Mouse (Mus musculus) cerebellum, postnatal 25 days (tissue): Measurements from ENCODE around the gene Dmbt1.
A peak's percentile ranks its signal among the peaks of the same experiment; 100 is the strongest.
"Not testable (repeated sequence)": the region's sequence is repeated elsewhere in the genome, so short reads cannot be mapped to it uniquely, and the experiment has no call there.

Source experiments
- DNase-seq, 2 experiments: peaks; one replicate each; pipeline ENCODE4 v3.0.0; 2021; ENCODE audit warnings: mixed read lengths in 2 of 2

Gene Dmbt1

DNA sequence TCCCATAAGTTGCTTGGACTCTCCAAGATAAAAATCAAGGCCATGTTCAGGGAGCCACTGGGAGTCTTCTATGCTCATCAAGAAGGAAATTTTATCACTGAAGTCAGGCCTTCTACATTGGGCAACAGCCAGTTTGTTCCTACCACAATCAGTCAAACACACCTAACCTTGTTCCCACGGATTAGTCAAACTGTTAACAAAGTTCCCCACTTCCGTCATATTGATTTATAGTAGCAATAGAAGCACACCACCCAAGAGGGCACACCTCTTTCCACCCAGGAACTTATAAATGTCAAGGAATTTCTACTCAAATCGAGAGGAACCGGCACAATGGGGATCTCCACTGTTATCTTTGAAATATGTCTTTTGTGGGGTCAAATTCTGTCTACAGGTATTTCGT, at the start of gene Dmbt1:
TSS of gene Dmbt1 (plus strand) at position 299 of the 400 bp plus-strand sequence.
- no peak for DNase-seq

DNA sequence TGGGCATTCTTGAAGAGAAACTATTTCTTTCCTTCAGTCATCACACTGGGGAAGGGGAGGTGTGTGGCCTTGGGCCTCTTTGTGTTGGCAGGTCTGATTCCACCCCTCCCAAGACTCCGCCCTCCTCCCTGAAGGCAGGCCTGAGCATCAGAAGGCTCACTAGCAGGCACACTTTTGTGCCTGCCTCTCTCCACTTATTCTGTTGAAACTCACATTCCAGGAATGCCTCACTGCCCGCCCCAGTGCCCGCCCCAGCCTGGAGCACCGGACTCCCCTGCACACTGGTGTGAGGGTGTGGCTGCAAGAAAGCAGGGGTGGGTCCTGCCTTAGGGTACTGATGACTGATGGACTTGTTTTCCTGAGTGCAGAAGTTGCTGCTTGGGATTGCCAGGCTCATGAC, 49.5 kb upstream of the Dmbt1 start:
- no peak for DNase-seq

DNA sequence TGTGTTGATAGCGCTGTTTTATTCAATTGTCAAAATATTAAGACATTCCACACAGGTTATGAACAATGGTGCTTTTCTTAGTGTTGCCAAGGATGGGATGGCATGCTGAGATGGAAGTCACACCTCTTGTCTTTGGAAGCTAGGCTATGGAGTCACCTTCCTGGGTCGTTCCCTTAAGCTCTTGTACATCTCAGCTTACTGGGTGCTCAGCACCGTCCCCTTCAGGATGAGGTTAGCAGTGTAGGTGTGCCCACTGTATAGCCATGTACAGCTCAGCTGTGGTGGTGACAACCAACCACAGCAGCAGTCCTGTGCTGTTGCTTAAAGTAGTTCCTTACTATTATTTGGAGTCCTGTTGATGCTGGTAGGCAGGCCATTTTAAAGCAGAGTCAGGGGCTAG, 49.0 kb upstream of the Dmbt1 start:
- no peak for DNase-seq

DNA sequence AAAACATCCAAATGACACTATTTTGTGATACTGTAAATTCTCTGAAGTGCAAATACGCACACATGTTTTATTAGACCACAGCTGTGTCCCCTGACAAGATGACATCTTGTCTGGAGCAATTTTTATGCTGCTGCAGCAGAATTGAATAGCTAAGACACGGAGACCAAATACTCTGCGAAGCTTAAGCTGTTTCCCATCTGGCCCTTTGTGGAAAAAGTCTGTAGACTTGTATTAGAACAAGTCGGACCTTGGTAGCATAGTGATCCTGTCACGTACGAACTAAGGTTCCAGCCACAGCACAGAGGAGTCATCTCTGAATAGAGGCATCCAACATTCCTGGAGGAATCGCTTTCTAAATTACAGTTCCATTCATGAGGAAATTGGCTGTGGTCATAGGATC, 47.6 kb upstream of the Dmbt1 start:
- no peak for DNase-seq

DNA sequence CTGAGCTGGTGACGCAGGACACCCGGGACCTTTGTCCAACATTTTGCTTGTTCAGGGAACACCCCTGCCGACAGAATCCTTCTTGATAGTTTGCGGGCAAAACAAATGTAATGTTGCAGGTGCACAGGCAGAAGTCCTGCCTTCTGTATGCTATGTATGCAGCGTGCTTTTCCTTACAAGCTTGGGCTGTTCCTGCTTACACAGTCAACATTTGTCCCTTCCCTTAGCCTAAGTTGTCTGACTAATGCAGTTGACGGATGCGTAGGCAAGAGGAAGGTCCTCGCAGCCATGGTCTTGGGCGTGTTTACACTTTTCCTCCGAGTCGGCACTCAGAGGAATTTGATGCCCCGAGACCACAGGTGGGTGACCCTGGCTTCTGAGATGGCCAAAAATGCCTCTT, 46.7 kb upstream of the Dmbt1 start:
- no peak for DNase-seq

DNA sequence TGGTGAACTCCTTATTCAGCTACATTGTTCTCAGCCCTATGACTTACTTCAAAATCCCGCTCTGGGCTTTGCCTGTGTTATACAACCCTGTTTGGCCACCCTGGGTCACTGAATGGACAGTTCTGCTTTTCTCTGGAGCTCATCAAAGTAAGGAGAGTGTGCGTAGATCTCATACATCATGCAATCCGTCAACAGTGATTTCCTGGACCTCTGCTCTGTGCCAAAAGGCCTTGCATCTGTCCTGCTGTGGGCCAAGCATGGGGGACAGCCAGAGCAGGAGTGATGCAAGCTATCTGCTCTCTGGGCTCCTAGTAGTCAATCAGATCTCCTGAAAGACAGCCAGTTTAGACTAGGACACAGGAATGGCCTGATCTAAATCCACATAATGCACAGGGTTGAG, 46.1 kb upstream of the Dmbt1 start:
- no peak for DNase-seq

DNA sequence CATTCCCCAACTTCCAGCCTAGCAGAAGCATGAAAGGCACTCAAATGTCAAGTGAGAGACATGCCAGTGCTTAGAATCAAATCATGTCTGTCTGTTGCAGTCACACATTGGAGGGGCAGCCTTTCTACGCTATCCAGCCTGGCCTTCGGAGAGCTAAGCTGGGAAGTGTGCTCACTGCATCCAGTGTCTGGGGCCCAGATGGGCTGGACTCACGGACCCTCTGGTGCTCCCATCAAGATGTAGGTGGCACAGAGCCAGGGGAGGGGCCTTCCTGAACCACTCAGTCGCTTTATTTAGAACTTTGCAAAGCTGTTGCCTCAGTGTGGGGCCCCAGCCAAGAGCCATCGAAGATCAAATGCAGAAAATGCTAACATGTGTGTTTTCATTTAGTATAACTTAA, 43.7 kb upstream of the Dmbt1 start:
- no peak for DNase-seq

DNA sequence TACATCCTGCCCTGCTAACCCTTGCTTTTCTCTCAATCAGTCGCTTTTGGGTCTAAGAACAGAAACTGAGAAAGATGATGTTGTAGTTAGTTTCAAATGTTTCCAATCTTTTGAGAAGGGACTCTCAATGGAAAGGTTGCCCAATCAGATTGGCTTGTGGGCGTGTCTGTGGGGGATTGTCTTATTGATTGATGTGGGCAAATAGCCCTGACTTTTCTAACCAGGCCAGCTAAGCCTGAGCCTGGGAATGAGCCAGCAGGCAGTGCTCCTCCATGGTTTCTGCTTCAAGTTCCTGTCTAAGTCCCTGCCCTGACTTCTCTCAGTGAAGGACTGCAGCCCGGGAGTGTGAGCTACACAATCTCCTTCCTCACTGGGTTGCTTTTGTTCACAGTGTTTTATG, 42.5 kb upstream of the Dmbt1 start:
- no peak for DNase-seq

DNA sequence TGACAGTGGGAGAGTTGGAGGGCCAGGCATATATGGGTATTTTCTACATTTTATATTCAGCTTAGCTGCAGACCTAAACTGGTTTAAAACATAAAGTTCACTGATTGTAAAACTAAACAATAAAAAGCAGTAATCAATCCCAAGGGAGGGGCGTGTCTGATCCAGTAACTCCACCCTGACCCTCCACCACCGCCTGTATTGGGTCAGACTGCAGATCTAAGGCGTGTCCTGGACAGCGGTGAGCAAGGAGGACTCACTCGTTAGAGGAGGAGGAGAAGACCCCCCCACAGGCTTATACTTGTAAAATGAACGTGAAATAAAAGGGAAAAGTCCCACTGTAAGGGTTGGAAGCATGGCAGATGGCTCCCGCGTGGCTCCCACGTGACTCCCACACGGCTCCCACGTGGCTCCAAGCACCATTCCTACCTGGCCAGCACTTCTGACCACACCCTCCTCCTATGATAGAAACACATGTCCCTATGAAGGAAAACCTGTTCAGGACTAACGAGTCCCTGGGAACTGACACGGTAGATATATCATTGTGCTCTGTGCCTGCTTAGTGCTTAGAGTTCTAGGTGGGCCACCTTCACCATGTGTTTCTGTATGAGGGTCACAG, 40.6 kb upstream of the Dmbt1 start:
- DNase-seq = no peak

DNA sequence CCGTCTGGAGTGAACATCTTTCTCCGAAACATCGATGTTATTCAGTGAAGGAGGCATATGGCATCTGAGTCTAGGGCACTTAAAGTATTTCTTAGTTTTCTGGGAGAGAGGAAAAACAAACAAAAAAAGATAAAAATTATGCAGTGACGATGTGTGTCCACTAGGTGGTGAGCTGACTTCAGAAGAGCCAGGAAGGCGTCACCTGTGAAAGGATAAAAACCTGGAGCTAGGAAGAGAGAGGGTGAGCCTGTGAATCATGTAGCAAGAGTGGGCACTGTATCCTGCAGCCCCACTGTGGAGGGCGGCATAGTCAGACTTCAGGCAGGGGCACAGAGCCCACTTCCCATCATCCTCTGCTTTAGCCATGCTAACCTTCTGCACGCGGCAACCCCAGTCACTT, 37.9 kb upstream of the Dmbt1 start:
- DNase-seq = no peak

DNA sequence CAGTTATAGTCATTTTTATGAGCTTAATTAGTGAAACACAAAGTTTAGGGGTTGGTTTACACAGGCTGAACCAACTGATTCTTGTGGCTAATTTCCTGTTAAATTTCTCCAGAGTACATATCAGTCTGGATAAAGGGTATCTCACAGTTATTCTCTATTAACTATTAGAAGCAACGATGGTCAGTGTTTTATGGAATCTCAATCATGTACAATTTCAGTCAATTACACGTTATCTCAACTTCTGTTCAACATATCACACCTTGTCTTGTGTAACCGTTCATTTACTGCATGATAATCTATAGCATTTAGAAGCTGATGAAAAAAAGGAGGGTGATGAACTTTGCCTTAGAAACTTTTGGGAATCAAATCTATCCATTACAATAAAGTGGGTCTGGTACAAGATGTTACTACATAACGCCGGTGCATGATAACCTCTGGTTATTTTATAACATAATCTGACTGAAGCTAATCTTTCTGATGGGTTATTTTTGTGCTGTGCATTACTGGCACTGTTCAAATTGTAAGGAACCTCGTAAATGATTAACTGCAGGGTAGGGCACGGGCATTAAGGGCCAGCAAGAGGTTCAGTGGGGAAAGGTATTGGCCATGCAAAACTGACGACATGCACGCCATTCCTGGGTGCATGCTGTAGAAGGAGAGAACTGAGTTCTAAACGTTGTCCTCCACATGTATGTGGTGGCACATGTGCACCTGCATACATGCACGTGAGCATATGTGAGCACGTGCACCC, 29.7 kb upstream of the Dmbt1 start:
- no peak for DNase-seq

DNA sequence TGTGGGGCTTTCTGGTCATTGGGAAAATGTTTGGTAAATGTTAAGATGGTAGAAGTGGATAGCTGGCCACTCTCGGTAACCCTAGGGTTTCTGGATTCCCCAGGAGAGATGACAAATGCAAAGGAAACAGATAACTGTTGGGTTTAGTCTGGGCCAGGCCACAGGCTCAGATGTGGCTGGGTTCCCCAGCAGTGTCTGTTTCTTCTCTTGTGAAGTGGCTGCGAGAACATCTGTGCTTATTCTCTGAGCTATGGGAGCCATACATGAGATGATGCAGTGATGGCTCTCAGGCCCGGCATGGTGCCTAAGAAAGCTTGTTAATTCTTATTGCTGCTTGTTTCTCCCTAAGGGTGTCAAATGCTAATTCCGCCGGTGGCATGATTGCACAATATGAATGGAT, 27.8 kb upstream of the Dmbt1 start:
- DNase-seq = no peak

DNA sequence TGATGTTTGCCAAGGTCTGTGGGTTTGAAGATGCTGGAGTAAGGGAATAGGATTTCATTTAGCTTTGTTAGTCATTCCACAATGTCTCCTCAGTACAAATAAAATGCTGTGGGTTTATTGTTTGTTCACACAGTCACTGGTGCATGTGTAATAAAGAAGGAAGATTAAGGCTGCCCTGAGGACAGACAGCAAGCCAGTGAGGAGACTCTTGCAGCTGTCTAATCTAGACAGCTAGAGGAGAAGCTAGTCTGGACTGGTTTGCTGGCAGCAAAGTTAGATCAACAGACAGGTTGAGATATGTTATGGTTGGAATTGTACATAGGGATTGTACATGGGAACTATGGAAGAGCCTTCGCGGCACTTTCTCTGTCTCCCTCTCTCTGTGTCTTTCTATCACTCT, 24.6 kb upstream of the Dmbt1 start:
- DNase-seq = no peak

DNA sequence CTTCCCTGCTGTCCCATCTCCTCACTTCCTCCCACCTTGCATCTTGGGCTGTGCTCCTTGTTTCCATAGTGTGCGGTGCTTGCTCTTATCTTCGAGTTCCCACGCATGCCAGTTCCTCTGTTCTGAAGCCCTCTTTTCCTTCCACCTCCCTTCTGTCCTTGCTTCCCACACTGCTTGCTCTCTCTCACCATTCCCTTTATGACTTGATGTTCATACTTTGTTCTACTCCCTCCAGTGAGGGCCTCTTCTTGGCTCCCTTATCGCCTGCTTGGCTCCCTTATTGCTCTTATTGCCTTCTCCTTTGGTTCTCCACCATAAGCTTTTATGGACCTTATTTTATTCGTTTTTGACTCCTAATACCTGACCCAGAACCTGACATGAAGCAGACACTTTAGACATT, 22.7 kb upstream of the Dmbt1 start:
- no peak for DNase-seq

DNA sequence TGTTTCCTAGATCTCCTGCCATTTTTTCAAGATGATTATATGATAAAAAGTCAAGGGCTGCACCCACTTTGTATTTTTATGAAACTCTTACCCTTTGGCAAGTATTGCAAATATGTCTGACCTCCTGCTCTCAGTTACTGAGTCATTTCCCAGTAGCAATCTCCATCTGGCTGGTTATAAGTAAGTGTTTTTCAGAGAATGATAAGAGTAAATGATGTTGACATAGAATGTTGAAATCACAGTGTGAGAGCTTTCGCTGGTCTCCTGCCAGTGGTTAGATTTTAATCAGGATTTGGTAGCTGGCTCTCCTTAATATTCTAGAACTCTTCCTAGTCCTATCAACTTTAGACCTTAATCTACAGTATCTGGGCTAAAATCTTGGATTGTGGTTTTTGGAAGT, 20.0 kb upstream of the Dmbt1 start:
- DNase-seq = no peak

DNA sequence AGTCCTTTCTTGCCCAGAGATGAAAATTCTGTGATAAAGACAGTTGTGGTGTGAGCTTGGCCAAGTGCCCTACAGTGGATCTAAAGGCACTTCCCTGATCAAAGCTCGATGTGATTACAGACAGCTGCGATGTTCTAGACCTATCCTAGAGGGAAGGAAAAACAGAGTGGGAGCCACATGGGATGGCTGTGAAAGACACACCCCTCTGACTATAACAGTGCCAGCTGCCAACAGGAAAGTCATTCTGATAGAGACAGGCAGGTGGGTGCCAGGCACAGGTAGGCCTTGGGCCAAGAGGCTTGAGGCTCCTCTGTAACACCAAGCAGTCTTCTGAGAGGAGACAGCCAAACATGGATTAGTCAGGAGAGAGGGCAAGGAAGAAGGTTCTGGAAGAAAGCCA, 12.7 kb upstream of the Dmbt1 start:
- no peak for DNase-seq

DNA sequence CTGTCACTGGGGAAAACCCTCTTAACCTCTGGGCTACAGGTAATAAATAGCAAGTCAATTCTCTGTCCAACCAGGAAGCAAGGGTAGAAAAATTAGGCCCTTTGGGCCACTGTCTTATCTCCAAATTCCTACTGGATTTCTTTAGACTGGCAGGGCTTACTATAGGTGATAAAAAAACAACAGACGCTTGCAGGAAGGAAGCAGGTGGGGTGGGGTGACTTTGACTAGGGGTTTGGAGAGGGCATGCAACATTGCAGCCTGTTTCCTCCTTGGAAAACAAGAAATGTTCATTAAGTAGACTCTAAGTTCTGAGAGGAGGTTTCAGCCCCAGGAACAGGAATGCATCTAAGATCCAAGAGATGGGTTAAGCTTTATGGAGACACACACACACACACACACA, 7.0 kb upstream of the Dmbt1 start:
- no peak for DNase-seq

DNA sequence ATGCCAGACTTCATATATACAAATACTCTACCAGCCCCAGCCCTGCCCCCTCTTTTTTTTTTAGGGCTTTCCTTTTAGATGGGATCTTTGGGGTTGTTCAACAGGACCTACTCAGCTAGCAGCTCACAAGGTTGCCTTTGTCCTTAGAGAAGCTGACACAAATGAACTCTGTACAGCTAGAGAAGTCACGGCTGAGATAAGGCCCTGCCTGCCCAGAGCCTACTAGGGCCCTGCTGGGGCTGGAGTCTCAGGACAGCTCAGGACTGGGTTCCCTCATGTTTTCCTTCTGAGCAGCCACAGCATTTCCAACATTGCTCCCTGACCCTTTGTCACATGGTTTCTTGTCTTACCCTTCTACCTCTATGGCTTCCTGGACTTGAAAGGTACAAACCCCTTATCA, 4.3 kb upstream of the Dmbt1 start:
- DNase-seq = no peak

DNA sequence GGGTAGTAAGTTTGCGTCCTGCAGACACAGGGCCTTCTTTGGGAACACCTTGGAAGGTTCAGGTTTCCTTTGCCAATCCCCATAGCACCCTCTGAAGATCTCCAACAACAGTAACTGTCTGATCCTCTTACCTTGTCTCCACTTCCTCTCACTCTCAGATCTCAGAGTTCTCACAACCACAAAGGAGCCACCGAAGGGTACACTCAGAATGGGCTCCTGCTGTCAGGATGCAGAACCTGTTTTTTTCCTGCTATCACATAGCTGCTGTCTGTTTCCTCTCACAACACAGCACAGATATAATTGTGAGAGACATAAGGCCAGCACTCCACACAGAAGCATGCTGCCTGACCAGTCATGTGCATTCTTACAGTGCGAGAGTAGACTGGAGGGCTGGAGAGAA, 4.5 kb downstream of the Dmbt1 start:
- DNase-seq = no peak

DNA sequence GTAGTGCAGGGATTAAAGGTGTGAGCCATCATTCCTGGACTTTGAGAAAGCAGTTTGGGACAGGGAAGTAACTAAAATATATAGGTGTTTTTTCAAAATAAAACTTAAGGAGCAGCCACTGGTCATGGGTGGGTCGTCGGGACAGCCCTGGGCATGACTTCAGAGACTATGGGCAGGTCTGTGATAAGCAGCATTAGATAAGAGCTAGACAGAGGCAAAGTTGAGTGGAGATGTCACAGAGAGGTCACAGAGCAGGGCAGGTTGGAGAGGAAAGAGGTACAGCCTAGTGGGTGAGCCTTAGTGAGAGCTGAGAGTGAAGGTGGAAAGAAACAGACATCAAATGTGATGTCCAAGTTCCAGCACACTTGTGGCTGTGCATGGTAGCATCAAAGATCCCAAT, 5.2 kb downstream of the Dmbt1 start:
- no peak for DNase-seq

DNA sequence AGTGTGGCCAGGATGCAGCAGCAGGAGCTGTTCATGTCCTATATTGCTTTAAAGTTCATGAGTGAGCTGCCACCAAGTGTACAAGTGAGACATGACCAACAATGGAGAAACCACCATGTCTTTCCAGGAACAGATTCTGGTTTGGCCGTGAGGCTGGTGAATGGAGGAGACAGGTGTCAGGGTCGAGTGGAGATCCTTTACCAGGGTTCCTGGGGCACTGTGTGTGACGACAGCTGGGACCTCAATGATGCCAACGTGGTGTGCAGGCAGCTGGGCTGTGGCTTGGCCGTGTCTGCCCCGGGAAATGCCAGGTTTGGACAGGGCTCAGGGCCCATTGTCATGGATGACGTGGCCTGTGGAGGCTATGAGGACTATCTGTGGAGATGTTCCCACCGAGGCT, 8.9 kb downstream of the Dmbt1 start:
- not testable (repeated sequence) for DNase-seq

DNA sequence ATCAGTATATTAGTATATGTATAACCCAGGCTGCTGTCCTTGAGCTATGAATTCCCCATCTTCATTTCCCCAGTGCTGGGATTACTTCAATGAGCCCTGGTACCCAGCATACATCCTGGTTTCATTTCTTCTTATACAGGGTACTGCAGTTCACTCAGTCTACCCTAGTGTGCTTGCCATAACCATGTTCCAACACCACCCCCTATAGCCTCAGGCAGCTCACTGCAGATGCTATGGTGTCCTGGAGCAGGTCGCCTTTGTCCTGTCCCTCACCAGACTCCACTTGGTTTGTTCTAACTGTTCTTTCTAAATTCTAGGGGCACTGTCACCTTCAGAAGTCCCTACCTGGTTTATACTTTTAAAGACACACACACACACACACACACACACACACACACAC, 10.8 kb downstream of the Dmbt1 start:
- peak in 1 of 2 experiments; percentile 6 for DNase-seq

DNA sequence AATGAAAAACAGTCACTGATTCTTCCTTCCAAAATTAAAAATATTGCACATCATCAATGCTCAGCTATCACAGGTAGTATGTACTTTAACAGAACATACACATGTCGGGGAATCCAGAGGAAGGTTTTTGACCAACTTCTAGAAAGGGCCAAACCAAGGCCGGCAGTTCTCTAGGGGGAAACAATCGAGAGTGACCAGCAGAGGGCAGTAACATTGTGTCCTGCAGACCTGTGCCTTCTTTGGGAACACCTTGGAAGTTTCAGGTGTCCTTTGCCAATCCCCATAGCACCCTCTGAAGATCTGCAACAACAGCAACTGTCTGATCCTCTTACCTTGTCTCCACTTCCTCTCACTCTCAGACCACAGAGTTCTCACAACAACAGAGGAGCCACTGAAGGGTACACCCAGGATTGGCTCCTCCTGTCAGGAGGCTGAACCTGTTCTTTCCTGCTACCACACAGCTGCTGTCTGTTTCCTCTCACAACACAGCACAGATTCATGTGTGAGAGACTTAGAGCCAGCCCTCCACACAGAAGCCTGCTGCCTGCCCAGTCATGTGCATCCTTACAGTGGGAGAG, 13.5 kb downstream of the Dmbt1 start:
- DNase-seq = peak in 1 of 2 experiments; percentile 36

DNA sequence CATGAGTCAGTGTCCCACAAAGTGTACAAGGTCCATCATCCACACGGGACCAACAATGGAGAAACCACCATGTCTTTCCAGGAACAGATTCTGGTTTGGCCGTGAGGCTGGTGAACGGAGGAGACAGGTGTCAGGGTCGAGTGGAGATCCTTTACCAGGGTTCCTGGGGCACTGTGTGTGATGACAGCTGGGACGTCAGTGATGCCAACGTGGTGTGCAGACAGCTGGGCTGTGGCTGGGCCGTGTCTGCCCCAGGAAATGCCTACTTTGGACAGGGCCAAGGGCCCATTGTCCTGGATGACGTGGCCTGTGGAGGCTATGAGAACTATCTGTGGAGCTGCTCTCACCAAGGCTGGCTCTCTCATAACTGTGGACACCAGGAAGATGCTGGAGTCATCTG, 18.0 kb downstream of the Dmbt1 start:
- DNase-seq = not testable (repeated sequence)
